Mouse (Mus musculus) frontal cortex, postnatal 36 days (tissue): Measurements from ENCODE around the gene Fam69b.
A peak's percentile ranks its signal among the peaks of the same experiment; 100 is the strongest.

ENCODE experiments used
- DNase-seq, 2 experiments: peaks; one replicate each; pipeline ENCODE4 v3.0.0; 2022; ENCODE audit warnings: low spot score in 2 of 2

Fam69b gene

DNA sequence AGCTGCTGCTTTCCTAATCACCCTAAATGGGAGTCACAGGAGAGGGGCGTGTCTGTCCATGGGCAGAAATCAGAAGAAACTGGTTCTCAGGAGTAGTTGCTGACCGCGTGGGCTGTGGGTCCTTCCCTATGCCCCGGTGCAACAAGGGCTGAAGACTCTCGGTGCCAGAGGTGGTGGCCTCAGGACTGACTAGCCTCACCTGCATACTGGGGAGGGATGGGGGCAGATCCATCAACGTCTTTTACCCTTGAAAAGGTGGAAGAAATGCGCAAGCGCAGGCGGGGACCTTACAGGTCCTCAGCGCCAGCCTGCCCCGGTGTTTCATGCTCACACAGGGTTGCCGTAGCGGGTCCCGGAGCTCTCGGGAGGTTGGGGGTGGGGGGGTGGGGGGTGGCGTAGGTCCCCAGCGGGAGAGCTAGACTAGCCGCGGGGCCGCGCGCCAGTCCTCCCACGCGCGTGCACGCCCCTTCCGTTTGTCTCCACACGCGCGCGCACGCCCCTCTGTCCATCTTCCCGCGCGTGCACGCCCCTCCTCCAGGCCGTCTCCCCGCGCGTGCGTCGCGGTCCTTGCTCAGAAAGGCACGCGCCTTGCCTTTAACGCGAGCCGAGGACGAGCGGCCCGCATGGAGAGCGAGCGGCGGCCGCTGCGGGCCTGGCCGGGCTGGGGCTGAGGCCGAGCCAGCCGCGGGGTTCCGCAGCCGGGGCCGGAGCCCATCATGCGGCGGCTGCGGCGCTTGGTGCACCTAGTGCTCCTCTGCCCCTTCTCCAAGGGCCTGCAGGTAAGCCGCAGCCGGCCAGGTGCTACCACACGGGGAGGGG, at the start of gene Fam69b:
Gene Fam69b, plus strand, starts transcription at position 537 of the 819 bp plus-strand sequence.
- DNase-seq, result peak; percentile 81 to 91

DNA sequence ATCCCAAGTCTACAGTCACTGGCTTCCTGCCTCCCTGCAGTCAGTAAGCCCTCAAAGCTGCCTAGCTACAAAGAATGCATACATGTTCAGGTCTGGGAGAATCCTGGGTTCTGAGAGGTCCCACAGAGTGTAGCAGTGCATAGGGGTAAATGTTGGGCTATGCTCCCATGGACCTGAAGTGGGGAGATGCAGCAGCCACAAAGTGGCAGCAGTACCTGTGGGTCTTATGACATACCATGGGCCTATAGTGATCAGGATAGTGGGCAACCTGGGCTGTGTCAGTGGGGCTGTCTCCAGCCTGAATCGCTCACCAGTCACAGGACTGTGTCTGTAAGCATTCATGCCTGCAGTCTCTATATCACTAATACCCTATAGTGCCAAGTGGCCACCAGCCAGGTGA, 48.5 kb upstream of the Fam69b start, which contains the start of gene Egfl7:
Gene Egfl7, plus strand, starts transcription at position 301 of the 400 bp plus-strand sequence.
- DNase-seq, result no peak

DNA sequence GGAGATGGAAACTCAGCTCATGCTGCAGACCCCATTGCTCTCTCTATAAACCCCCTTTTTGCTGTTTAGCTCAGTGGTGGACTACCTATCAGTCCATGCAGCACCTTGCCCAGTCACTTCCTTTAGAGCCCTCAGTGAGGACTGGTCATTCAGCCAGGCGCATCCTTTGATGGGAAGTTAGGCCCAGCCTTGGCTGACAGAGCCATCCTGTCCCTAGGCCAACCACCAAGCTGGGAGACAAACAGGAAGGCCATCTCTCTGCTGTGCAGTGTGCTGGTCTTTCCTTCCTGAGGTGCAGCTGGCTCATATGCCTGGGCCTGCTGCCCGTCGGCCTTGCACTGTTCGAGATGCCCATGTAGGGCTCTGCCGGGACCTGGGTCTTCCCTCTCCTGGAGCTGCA, 47.5 kb upstream of the Fam69b start:
- no peak for DNase-seq

DNA sequence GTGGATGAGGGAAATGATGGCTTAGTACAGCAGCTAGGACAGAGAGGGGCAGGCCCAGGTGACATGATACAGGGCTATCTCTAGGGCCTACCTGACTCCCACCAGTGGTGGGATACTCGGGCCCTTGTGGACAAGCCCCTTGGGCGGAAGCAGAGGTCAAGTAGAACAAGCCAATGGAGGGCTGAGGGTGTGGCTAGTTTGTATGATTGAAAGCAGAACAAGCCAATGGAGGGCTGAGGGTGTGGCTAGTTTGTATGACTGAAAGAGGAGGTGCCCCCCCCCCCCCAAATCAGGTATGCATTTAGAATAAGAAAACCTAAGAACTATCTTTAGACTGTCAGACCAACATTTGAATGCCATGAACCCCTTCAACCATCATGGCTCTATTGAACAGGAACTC, 46.1 kb upstream of the Fam69b start:
- DNase-seq, result no peak

DNA sequence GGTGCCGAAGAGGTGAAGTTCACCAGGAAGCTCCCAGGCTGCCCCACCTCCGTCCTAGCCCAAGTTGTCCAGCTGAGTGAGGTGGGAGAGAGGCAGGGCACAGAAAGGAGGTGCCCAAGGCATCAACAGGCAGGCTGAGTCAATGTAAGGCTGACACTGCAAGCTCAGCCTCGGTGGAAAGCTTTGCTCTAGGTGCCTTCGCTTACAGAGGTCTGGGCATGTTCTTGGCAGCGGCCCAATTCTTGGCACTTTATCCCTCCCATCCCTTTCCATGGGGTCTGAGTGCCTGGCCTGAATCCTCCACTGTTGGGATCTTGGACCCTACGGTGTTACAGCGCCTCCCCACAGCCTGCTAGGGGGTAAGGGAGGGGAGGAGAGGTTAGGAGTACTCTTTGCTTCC, 45.5 kb upstream of the Fam69b start:
- no peak for DNase-seq

DNA sequence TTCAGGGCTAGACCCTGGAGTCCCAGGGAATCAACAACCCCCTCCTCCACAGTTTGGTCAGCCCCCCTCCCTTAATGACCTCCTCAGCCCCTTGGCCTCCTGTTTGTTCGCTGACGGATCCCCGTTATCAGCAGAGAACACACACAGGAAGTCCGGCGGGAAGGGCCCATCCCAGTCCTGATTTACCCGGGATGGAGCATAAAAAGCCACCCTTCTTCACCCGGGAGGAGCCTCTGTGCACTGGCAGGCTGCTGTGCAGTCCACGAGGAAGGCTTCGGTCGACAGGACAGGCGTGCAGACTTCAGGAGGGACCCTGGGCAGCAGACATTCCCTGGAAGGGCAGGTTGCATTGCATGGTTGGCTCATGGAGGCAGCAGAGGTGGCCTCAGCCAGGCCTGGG, 44.6 kb upstream of the Fam69b start:
- no peak for DNase-seq

DNA sequence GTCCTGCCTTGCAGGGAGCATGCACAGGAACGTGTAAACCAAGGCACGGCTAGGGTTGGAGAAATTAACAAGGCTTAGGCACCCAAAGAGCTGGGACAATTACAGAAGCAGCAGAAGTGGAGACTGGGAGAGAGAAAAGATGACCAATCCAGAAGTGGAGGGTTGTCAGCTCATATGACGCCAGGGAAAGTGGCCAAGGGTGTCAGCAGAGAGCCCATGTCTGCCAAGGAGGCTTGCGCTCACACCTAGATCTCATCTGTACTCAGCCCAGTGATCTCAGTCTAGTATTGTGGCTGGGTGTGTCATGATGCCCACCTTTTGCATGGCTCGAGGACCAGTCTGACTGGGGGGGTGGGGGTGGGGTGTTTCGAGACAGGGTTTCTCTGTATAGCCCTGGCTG, 42.5 kb upstream of the Fam69b start:
- no peak for DNase-seq

DNA sequence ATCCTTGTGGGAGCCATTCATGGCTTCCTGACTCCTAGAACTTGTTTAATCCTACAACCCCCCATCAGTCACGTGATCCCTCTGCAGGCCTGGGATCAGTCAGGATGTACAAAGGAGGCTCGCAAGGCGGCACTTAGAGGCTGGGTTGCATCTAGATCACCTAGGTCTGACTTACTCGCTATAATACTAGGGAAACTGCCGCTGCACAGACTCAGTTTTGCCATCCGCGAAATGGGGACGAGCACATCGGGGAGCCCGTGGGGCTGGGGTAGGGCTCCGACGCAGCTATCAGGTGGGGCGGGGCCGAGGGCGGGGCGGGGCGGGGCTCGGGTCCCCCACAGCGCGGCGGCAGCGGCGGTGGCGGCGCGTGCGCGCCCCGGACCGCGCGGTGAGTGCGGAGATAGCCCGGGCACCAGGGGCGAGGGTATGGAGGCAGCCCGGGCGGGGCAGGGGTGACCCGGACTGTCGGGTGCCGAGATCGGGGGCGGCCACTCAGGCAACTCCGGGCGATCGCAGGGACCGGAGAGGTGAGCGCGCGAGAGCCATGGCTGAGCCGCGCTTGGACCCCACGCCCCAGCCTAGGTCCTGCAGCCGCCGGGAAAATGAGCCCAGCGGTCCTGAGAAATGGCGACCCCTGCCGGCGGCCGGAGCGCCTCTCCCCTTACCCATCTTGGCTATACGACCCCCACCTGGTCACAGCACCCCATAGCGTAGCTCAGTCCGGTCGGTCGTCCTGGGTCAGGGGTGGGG, 41.8 kb upstream of the Fam69b start, which contains the start of gene Gm20532:
Gene Gm20532, plus strand, starts transcription at position 346 of the 750 bp plus-strand sequence.
- DNase-seq, result peak; percentile 68 to 69

DNA sequence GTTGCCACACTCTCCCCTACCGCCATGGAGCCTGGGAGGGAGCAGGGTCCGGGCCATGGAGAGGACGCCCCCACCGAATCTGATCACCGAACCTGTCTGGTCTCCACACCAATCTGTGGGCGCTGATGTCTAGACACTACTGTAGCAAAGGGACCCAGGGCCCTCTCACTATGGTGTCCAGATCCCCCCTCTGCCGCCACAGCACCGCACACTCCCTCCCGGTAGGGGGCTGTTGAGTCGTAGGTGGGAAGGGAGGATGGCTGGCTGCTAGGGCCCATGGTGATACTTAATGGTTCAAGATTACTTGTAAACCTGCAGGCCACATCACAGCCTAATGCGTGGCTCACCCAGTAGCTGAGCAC, 41.2 kb upstream of the Fam69b start:
- no peak for DNase-seq

DNA sequence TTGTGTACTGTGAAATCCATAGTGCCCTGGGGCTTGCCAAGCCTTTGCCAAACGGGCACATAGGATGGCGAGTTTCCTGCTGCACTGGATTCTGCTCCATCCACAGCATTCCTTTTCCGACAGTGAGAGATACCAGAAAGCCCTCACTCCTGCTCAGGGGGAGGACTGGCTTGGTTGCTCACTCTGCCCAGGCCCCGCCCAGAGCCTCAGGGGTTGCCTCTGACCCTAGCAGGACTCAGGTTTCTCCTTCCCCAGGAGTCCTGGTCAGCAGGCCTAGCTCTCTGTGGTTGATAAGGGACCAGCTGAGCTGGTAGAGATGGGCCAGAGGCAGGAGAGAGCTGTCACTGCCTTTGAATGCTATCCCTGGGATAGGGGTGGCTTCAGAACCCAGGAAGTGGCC, 39.7 kb upstream of the Fam69b start:
- no peak for DNase-seq

DNA sequence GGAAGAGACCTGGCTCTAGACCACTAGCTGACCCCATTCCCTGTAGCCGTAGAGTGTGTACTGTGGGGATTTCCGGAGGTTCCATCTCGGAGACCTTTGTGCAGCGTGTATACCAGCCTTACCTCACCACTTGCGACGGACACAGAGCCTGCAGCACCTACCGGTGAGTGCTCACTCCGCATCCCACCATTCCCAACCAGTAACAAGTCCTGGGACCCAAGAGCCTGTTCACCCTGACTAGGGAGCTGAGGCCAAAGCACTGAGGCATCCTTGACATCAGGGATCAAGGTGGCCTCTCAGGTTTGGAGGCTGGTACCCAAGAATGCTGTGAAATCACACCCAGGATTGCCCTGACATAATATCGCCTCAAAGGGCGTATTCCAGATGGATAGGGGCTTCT, 39.0 kb upstream of the Fam69b start:
- DNase-seq, result no peak

DNA sequence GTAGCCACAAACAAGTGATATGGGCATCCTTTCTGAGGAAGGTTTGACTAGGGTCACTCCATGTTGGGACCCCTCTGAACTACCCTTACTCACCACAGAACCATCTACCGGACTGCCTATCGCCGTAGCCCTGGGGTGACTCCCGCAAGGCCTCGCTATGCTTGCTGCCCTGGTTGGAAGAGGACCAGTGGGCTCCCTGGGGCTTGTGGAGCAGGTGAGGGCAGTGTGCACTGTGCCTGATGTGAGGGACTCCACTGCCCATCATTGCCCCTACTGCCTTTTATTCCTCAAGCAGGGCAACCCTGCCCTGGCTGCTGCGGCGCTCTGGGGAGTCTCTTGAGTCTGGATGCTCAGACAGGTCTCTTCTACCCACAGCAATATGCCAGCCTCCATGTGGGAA, 38.0 kb upstream of the Fam69b start:
- no peak for DNase-seq

DNA sequence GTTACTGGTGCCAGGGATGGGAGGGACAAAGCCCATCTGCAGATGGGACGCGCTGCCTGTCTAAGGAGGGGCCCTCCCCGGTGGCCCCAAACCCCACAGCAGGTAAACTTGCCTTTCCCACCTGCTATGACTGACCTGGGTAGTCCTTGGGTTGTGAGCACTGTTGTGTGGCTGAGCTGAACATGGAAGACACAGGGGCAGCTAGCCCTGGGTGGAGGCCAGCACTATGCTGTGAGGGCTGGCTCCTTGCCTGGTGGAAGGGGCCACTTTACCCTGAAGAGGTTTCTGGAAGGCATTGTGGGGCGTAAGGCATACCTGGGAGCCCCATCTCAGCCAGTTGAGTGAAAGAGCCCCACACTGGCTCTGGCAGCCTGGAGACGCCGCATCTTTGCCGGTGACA, 37.3 kb upstream of the Fam69b start:
- DNase-seq, result no peak

DNA sequence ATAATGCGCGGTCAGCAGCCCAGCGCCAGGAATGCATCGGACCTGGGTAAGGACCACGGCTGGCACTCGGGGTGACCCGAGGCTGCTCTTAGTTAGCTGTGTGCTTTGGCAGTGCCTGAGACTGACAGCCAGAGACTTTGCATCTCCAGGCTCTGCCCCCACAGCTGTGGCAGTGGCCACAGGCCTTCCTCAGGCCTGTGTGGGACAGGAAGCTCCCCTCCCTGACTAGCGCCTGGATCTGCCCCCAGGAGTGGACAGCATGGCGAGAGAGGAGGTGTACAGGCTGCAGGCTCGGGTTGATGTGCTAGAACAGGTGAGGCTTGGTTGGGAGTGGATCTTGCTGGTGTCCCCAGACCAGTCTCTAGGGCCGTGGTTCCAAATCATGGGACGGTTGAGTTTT, 36.8 kb upstream of the Fam69b start:
- no peak for DNase-seq

DNA sequence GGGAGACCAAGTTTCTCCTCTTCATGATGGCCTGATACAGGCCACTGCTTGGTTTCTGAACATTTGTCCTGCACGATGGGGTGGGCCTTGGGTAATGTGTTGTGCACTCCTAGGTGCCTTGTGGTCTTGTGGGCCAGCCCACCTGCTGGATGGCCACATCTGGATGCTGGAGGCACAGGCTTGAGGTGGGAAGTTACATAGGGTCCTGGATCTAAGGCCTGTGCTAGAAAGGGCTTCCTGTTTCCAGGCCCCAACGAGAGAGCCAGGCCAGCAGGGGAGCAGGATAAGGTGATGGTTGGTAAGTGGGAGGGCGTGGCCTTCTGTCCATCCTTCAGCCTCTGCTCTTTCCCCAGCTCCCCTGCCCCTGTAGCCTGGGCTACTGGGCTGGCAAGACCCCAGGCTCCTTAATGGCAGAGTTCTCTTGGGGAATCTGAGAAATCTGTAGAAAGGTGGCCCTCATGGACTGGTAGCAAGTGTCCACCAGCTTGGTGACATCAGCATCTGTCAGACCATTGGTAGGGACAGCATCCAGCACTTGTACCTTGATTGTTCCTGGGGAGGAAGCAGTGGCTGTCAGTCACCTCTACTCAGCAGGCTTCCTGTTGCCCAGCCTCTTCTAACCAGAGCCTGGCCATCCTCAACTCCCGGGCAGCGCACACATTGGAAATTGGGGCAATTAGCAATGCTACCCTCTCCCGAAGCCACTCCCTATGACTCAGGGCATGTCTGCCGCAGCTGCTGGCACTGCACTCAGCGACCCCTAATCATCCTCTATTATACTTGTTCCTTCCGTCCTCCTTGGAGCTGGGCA, 34.8 kb upstream of the Fam69b start:
- DNase-seq, result no peak

DNA sequence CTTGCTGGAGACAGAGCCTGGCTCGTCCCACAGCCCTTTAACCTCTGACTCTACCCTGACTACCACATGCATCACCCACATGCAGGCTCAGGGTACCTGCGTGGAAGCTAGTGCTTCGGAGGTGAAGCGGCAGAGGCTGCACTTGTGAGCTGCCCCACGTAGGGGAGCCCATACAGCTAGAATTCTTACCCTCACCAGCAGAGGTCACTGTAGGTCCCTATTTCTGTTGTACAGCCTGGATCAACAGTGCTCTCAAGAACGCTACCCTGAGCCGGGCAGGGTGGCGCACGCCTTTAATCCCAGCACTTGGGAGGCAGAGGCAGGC, 34.3 kb upstream of the Fam69b start:
- peak in 1 of 2 experiments; percentile 43 for DNase-seq

DNA sequence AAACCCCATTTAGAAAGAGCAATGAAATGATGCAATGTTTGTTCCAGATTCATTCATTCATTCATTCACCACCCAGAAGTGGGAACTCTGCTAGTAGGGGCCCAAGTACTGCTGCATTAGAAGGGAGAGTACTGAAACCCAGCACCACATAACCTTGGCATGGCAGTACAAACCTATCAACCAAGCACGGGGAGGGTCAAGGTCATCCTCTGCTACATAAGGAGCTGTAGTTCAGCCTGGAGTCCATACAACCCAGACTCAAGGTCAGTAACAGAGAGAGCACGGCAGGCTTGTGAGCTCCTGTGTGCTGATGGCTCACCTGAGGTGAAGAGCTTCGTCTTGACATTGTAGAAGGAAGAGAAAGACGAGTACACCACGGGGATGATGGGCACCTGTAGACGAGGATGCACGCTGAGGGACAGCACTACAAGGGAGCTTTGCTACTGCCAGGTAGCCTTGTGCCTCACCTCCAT, 33.8 kb upstream of the Fam69b start:
- DNase-seq, result no peak

DNA sequence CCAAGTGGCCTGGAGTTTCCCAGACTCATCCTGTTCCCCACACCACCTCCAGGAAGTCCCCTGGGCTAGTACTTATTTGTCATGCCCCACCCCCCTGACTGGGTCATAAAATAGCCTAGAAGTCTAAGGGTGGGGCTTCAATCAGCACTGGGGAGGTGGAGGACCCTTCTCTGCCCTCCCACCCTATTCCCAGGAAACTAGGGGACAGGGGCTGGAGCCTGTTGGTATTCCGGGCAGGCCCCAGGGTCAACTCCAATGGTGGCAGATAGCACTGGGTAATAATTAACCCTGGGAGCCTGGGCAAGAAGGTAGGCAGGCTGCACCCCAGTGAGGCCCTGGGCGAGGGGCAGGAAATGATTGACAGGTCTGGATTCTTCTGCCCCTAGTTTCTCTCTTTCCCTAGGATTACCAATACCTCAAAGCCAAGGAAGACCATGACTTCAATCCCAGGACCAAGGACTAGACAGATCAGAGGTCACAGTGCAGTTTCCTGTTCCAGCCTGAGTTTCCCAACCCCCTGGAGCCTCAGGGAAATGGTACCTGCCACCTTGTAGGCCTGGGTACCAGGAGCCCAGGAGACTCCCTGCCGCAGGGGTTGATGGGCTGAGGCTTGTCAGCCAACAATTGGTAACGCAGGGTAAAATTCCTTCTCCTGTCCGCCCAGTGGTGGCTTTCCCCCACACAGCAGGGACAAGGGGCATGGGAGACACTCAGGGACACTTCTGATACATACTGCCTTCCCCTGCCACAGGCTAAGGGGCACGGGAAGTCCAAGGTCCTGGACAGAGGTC, 33.1 kb upstream of the Fam69b start:
- DNase-seq, result no peak

DNA sequence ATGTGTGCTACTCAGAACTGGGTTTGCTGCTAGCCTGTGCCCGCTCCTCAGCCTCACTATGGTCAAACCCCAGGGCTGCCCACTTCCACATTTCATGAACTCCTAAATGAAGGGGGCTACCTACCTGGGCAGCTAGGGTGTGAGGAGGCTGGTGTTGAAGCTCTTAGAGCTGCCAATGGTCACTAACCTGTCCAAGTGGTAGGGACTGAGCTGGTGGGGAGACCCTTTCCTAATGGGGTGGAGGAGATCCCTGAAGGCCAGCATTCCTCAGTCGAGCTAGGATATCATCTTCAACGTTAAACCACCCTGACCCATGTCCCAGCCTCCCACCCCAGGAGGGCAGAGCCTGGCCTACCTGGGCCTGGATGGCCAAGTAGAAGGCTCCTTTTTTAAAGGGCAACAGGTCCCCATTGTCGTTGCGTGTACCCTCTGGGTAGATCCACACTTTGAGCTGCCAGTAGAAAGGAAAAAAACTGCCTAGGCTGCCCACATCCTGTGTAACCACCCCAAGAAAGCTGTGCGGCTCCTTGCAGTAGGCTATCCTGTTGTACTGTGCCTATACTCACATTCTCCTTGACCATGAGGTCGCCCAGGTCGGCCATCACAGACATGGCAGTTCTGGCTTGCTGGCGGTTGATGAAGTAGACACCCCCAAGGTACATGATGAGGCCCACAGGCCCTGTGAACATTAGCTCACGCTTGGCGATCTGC, 32.4 kb upstream of the Fam69b start:
- no peak for DNase-seq

DNA sequence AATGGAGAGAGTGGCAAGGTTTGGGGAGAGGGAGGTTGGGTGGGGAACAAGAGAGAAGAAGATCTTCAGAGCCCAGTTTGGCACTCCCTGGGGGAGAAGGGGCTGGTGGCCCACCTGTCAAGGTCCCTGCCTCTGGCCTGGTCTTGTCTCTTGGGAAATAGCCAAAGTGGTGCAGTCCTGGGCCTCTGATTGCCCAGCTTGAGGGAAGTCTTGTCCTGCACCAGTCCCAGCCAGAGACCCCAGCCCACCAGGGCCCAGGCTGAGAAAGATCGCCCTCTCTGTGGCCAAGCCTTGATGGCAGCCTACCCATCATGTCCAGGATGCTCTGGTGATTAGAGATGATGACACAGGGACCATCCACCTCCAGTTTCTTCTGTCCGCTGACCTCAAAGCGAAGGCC, 31.4 kb upstream of the Fam69b start:
- no peak for DNase-seq

DNA sequence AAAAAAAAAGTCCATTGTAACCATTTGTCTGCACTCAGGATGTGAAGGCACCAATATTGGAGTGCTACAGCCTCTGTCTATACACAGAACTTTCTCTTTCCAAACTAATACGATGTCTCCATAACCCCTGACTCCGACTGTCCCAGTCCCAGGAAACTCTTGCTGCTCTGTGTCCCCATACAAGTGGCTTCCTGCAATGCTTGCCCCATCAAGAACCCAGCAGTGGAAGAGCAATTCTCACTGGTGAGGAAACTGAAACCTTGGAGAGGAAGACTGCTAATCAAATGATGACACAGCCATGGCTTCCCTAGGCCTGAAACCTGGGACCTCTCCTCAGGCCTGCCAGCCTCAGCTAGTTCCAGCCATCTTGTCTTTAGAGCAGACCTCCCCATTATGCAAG, 30.4 kb upstream of the Fam69b start:
- no peak for DNase-seq
